Mouse (Mus musculus): ENCODE results near the gene Ptpn9. TPM values are rescaled to one million over a fixed set of nuclear protein-coding genes. Genes with fewer than 3 reads are reported as not detected.

The Ptpn9 gene
- total RNA-seq, 1 experiment, result 6.8 TPM

DNA sequence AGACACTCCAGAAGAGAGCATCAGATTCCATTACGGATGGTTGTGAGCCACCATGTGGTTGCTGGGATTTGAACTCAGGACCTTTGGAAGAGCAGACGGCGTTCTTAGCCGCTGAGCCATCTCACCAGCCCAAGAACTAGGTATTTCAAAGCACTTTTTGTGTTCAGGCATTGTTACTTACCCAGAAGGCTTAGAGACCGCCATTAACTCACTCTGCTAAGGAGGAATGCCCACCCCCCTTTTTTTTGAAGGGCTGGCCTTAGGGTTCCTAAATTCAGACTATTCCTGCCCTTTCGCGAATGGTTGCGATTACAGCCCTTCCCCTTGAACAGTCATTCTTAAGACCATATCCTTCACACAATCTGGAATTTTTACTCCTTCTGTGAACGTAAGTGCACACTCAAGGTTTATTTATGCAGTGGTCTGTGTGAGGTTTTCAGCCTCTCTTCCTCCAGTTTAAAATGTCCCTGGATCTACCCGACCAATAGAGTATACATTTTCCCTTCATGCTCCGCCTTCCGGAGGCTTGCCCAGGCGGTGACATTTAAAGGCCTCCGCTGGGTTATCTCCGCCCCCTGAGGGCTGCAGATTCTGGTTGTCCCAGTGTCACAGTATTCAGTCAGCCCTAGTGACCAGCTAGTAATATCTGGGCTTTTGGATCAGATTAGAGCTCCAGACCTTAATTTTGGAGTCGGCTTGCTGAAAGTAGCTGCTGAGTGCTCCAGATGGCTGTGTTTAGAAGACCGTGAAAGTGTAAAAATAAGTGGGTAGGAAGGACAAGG, 80.3 kb downstream of the Ptpn9 start:
- in situ Hi-C loops (cut with MboI; ENCODE audit: low sequenced_read_pairs in 2 of 2, unreplicated experiment in 2 of 2), result no loop called here
- DNase-seq (ENCODE audit: low read depth, low spot score), result peak; percentile 66
- H3K36me3 ChIP-seq (ENCODE audit: control insufficient read depth, insufficient read depth, low read length, poor library complexity, severe bottlenecking), result no peaks in the 10 kb centered on the region; the same call in 1 of the 2 replicates
- H3K9me3 ChIP-seq (ENCODE audit: control insufficient read depth, insufficient read depth, low read depth, low read length), result no peaks in the 10 kb centered on the region
- H3K4me1 ChIP-seq (ENCODE audit: control insufficient read depth in 2 of 2, insufficient read depth in 2 of 2, low read length in 2 of 2, poor library complexity in 1 of 2), result peaks cover 2 to 3% of the 10 kb centered on the region in 2 experiments; a peak in 2 of 4 replicates
- peak overlapping the region; percentile 64 to 100 for H3K4me3 ChIP-seq (ENCODE audit: insufficient read depth in 1 of 2, low read depth in 1 of 2, low read length in 2 of 2, poor library complexity in 1 of 2, severe bottlenecking in 1 of 2)
- H3K9ac ChIP-seq (ENCODE audit: insufficient read depth, low read depth, low read length, poor library complexity, severe bottlenecking), result peak overlapping the region; percentile 39
- H3K27ac ChIP-seq (ENCODE audit: insufficient read depth, low read depth, low read length, poor library complexity, severe bottlenecking), result peak overlapping the region; percentile 72; the same call in 1 of the 2 replicates
- no peak for TF ChIP-seq HCFC1 (IDR thresholded peaks at IDR 0.05; ENCODE audit: borderline replicate concordance, insufficient read depth, low read length)
- no peak for TF ChIP-seq MAFK (IDR thresholded peaks at IDR 0.05; ENCODE audit: insufficient read depth, low read depth, low read length)
- TF ChIP-seq CHD2 (IDR thresholded peaks at IDR 0.05; ENCODE audit: low read depth, low read length), result no peak
- TF ChIP-seq ZNF384 (IDR thresholded peaks at IDR 0.05; ENCODE audit: low read depth, low read length), result no peak
- no peak for TF ChIP-seq ZC3H11A (IDR thresholded peaks at IDR 0.05; ENCODE audit: borderline replicate concordance, low read depth, low read length)

GRCm38 (mm10) chr9:57075681-57076381, 81.1 kb downstream of the Ptpn9 start:
- peaks cover 3 to 4% of the 10 kb centered on the region in 2 experiments; a peak in 2 of 4 replicates for H3K4me1 ChIP-seq (ENCODE audit: control insufficient read depth in 2 of 2, insufficient read depth in 2 of 2, low read length in 2 of 2, poor library complexity in 1 of 2)
- peak; percentile 83 for TF ChIP-seq CHD2 (IDR thresholded peaks at IDR 0.05; ENCODE audit: low read depth, low read length)
- TF ChIP-seq MAFK (IDR thresholded peaks at IDR 0.05; ENCODE audit: insufficient read depth, low read depth, low read length), result no peak
- no peak for TF ChIP-seq ZNF384 (IDR thresholded peaks at IDR 0.05; ENCODE audit: low read depth, low read length)
- no peak for TF ChIP-seq HCFC1 (IDR thresholded peaks at IDR 0.05; ENCODE audit: borderline replicate concordance, insufficient read depth, low read length)
- no peak for TF ChIP-seq ZC3H11A (IDR thresholded peaks at IDR 0.05; ENCODE audit: borderline replicate concordance, low read depth, low read length)
- H3K9me3 ChIP-seq (ENCODE audit: control insufficient read depth, insufficient read depth, low read depth, low read length), result no peaks in the 10 kb centered on the region
- peak overlapping the region; percentile 87 to 100 for H3K4me3 ChIP-seq (ENCODE audit: insufficient read depth in 1 of 2, low read depth in 1 of 2, low read length in 2 of 2, poor library complexity in 1 of 2, severe bottlenecking in 1 of 2)
- DNase-seq (ENCODE audit: low read depth, low spot score), result peak; percentile 98
- in situ Hi-C loops (cut with MboI; ENCODE audit: low sequenced_read_pairs in 2 of 2, unreplicated experiment in 2 of 2), result no loop called here
- peak overlapping the region; percentile 85; the same call in 1 of the 2 replicates for H3K27ac ChIP-seq (ENCODE audit: insufficient read depth, low read depth, low read length, poor library complexity, severe bottlenecking)
- peaks cover 2% of the 10 kb centered on the region; the same call in 1 of the 2 replicates for H3K36me3 ChIP-seq (ENCODE audit: control insufficient read depth, insufficient read depth, low read length, poor library complexity, severe bottlenecking)
- H3K9ac ChIP-seq (ENCODE audit: insufficient read depth, low read depth, low read length, poor library complexity, severe bottlenecking), result peak overlapping the region; percentile 39

- peak; percentile 88 for DNase-seq (ENCODE audit: low read depth, low spot score)
- TF ChIP-seq ZC3H11A (IDR thresholded peaks at IDR 0.05; ENCODE audit: borderline replicate concordance, low read depth, low read length) (no peak), HCFC1 (IDR thresholded peaks at IDR 0.05; ENCODE audit: borderline replicate concordance, insufficient read depth, low read length) (0 out of 2 replicates have a peak, but pooled peaks have one; percentile 32)
Observed at GRCm38 (mm10) chr9:57076701-57077660, 82.3 kb downstream of the Ptpn9 start.

GRCm38 (mm10) chr9:57082236-57082635, 87.5 kb downstream of the Ptpn9 start:
- no peak overlapping the region for H3K9ac ChIP-seq (ENCODE audit: insufficient read depth, low read depth, low read length, poor library complexity, severe bottlenecking)
- peaks cover 9% of the 10 kb centered on the region for H3K36me3 ChIP-seq (ENCODE audit: control insufficient read depth, insufficient read depth, low read length, poor library complexity, severe bottlenecking)
- H3K4me3 ChIP-seq (ENCODE audit: insufficient read depth in 1 of 2, low read depth in 1 of 2, low read length in 2 of 2, poor library complexity in 1 of 2, severe bottlenecking in 1 of 2), result no peak overlapping the region
- H3K27ac ChIP-seq (ENCODE audit: insufficient read depth, low read depth, low read length, poor library complexity, severe bottlenecking), result no peak overlapping the region
- in situ Hi-C loops (cut with MboI; ENCODE audit: low sequenced_read_pairs in 2 of 2, unreplicated experiment in 2 of 2), result no loop called here
- H3K4me1 ChIP-seq (ENCODE audit: control insufficient read depth in 2 of 2, insufficient read depth in 2 of 2, low read length in 2 of 2, poor library complexity in 1 of 2), result peaks cover 4% of the 10 kb centered on the region in 2 experiments; a peak in 2 of 4 replicates
- DNase-seq (ENCODE audit: low read depth, low spot score), result no peak
- no peaks in the 10 kb centered on the region for H3K9me3 ChIP-seq (ENCODE audit: control insufficient read depth, insufficient read depth, low read depth, low read length)
- TF ChIP-seq CHD2 (IDR thresholded peaks at IDR 0.05; ENCODE audit: low read depth, low read length) (no peak), ZC3H11A (IDR thresholded peaks at IDR 0.05; ENCODE audit: borderline replicate concordance, low read depth, low read length) (no peak), MAFK (IDR thresholded peaks at IDR 0.05; ENCODE audit: insufficient read depth, low read depth, low read length) (no peak), ZNF384 (IDR thresholded peaks at IDR 0.05; ENCODE audit: low read depth, low read length) (no peak), HCFC1 (IDR thresholded peaks at IDR 0.05; ENCODE audit: borderline replicate concordance, insufficient read depth, low read length) (no peak)

More at GRCm38 (mm10) chr9:57076701-57077660, 82.3 kb downstream of the Ptpn9 start:
- peaks cover 3 to 4% of the 10 kb centered on the region in 2 experiments; a peak in 2 of 4 replicates for H3K4me1 ChIP-seq (ENCODE audit: control insufficient read depth in 2 of 2, insufficient read depth in 2 of 2, low read length in 2 of 2, poor library complexity in 1 of 2)
- peaks cover 2% of the 10 kb centered on the region; the same call in 1 of the 2 replicates for H3K36me3 ChIP-seq (ENCODE audit: control insufficient read depth, insufficient read depth, low read length, poor library complexity, severe bottlenecking)
- no peaks in the 10 kb centered on the region for H3K9me3 ChIP-seq (ENCODE audit: control insufficient read depth, insufficient read depth, low read depth, low read length)
- peak overlapping the region; percentile 85 for H3K27ac ChIP-seq (ENCODE audit: insufficient read depth, low read depth, low read length, poor library complexity, severe bottlenecking)
- H3K9ac ChIP-seq (ENCODE audit: insufficient read depth, low read depth, low read length, poor library complexity, severe bottlenecking), result peak overlapping the region; percentile 91
- H3K4me3 ChIP-seq (ENCODE audit: insufficient read depth in 1 of 2, low read depth in 1 of 2, low read length in 2 of 2, poor library complexity in 1 of 2, severe bottlenecking in 1 of 2), result peak overlapping the region; percentile 87 to 99
- in situ Hi-C loops (cut with MboI; ENCODE audit: low sequenced_read_pairs in 2 of 2, unreplicated experiment in 2 of 2), result no loop called here

Other genes with a start within 250 kb of the Ptpn9 start
- 1.3 and 2.1 TPM in 2 replicates for gene Lingo1, start 198.5 kb upstream of the Ptpn9 start, total RNA-seq (2012; rRNA removed)
- gene Odf3l1, start 130.2 kb upstream of the Ptpn9 start, total RNA-seq (2012; rRNA removed), result not detected in 2 replicates
- 1.3 and 2.1 TPM in 2 replicates for gene Cspg4, start 129.9 kb upstream of the Ptpn9 start, total RNA-seq (2012; rRNA removed)
- gene Snx33, start 66.6 kb upstream of the Ptpn9 start, total RNA-seq (2012; rRNA removed), result 1.6 and 4.1 TPM in 2 replicates
- gene Imp3, start 57.4 kb upstream of the Ptpn9 start, total RNA-seq (2012; rRNA removed), result 106 and 108 TPM in 2 replicates
- 16.4 and 18.2 TPM in 2 replicates for gene Snupn, start 44.0 kb upstream of the Ptpn9 start, total RNA-seq (2012; rRNA removed)
- 78.3 and 88.1 TPM in 2 replicates for gene Sin3a, start 77.1 kb downstream of the Ptpn9 start, total RNA-seq (2012; rRNA removed)
- 122 and 211 TPM in 2 replicates for gene Man2c1, start 135.8 kb downstream of the Ptpn9 start, total RNA-seq (2012; rRNA removed)
- gene Neil1, start 153.4 kb downstream of the Ptpn9 start, total RNA-seq (2012; rRNA removed), result 4.4 and 7.9 TPM in 2 replicates
- 116 and 173 TPM in 2 replicates for gene Commd4, start 163.4 kb downstream of the Ptpn9 start, total RNA-seq (2012; rRNA removed)
- not detected in 2 replicates for gene Trcg1, start 241.6 kb downstream of the Ptpn9 start, total RNA-seq (2012; rRNA removed)